In the genomic region with DNA sequence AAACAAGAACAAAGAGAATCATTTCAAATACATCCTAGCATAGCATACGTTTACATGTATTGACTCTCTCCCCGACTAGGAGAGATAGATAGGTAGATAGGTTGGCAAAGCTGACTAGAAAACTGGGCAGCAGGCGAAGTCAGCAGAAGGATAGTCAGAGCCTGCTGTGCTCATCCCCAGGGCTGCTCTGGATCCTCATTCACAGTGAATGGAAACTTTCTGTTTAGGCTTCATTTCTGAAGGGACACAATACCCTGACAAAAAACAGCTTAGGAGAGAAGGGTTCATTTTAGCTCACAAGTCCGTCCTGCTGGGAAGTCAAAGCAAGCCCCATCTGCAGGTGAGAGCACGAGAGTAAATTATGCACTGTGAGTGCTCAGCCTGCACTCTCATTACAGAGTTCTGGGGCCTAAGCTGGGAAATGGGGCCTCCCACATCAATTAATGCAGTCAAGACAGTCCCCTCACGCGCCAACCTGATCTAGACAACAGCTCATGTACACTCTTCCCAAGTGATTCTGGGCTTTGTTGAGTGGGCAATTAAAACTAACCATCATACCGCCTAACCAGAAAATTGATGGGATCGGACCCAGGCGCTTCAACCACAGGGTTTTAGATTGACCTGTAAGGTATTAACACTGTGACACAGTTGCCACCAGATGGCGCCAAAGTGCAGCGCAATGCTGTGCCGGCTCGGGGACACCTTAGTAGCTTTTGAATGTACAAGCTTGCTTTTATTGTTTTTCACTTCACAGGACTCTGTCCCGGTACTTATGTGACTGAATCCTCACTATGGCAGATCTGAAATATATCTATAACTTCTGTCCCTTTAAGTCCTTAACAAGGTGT, we compare ENCODE assay signal across 8 mouse cellular contexts. TPM values are rescaled to one million over a fixed set of nuclear protein-coding genes. Genes with fewer than 3 reads are reported as not detected.
DNase-seq lines count a peak whose midpoint lies in the region; TF ChIP-seq lines count a peak whose summit lies in the region.

No protein-coding gene starts in this region.

- H3K4me3 ChIP-seq in gastrocnemius, adult 2 months = no peak overlapping the region

- intact Hi-C loops in gastrocnemius, adult 2 months (cut with DNase I) = loop anchor here (1.0 to 5.0 kb wide), 2 partner anchors 155 to 754 kb away; a partner anchor contains a TSS

- DNase-seq in ZHBTc4 (ENCODE audit: low read depth, low spot score) = peak; percentile 95
- peak; percentile 77 to 84 for DNase-seq in cerebellum, postnatal 4 days (ENCODE audit: low spot score in 2 of 2)
- DNase-seq in gastrocnemius, adult 2 months = peak; percentile 86
- DNase-seq in hindlimb bud, embryonic 11.5 days (ENCODE audit: extremely low spot score, low read depth, low spot score) = peak; percentile 69
- DNase-seq in left cerebral cortex, adult 18-20 months (ENCODE audit: low spot score in 2 of 2) = peak; percentile 83 to 91
- peak; percentile 72 to 85 for DNase-seq in lung, postnatal 4 days
- DNase-seq in right cerebral cortex, adult 2 months (ENCODE audit: low spot score in 2 of 2) = peak; percentile 82 to 92
- DNase-seq in urinary bladder, adult 2 months (ENCODE audit: low spot score) = peak; percentile 70

- H3K27ac ChIP-seq in gastrocnemius, adult 2 months = no peak overlapping the region

- TF ChIP-seq CTCF in gastrocnemius, adult 2 months (IDR thresholded peaks at IDR 0.05) = peak; percentile 98

RNA-seq across cellular contexts. Expression of a gene that starts 42.4 kb away (rescaled TPM):
- 10 to 100 TPM; 12.2 to 13.0 TPM for total RNA-seq in gastrocnemius, adult 2 months (2021)
- 10 to 100 TPM; 17.9 to 20.0 TPM for total RNA-seq in left cerebral cortex, adult 18-20 months (2021)
- 13.0 and 14.0 TPM in 2 replicates for polyA plus RNA-seq in urinary bladder, adult 2 months (2012; rRNA removed)

RNA-seq across cellular contexts. Expression of a gene that starts 42.8 kb away (rescaled TPM):
- 10 to 100 TPM in 1 of 2 experiments, 1 to 10 TPM in 1; 5.8 to 11.0 TPM for total RNA-seq in gastrocnemius, adult 2 months (2021)
- total RNA-seq in left cerebral cortex, adult 18-20 months (2021) = 10 to 100 TPM; 11.6 to 12.4 TPM
- polyA plus RNA-seq in urinary bladder, adult 2 months (2012; rRNA removed) = 7.8 and 8.2 TPM in 2 replicates
